Mouse (Mus musculus): Measurements from ENCODE around the gene Amhr2. TPM values are rescaled to one million over a fixed set of nuclear protein-coding genes. Genes with fewer than 3 reads are reported as not detected.

The Amhr2 gene
- polyA plus RNA-seq, 1 experiment = 0.18 TPM

GRCm38 (mm10) chr15:102459847-102460246, 14.7 kb downstream of the Amhr2 start:
- H3K27me3 ChIP-seq (ENCODE audit: control insufficient read depth, insufficient read depth, low read length) = no peaks in the 10 kb centered on the region
- H3K27ac ChIP-seq (ENCODE audit: insufficient read depth, low read depth, low read length) = peak overlapping the region; percentile 80
- peaks cover 10% of the 10 kb centered on the region for H3K4me1 ChIP-seq (ENCODE audit: control insufficient read depth, insufficient read depth, insufficient read length, low read length)
- peak overlapping the region; percentile 69 for H3K4me3 ChIP-seq (ENCODE audit: low read depth, low read length)
- peak; percentile 37; the same call in 1 of the 2 replicates for TF ChIP-seq POLR2A (IDR thresholded peaks at IDR 0.05; ENCODE audit: low read depth, low read length)
- TF ChIP-seq CTCF (IDR thresholded peaks at IDR 0.05; ENCODE audit: extremely low read depth, insufficient read length, insufficient replicate concordance, low read depth, low read length) = no peak
- WGBS = 13% methylated on average over 5 of the region's 5 CpGs
- H3K36me3 ChIP-seq (ENCODE audit: control insufficient read depth, insufficient read depth, low read length) = peaks cover 27% of the 10 kb centered on the region

DNA sequence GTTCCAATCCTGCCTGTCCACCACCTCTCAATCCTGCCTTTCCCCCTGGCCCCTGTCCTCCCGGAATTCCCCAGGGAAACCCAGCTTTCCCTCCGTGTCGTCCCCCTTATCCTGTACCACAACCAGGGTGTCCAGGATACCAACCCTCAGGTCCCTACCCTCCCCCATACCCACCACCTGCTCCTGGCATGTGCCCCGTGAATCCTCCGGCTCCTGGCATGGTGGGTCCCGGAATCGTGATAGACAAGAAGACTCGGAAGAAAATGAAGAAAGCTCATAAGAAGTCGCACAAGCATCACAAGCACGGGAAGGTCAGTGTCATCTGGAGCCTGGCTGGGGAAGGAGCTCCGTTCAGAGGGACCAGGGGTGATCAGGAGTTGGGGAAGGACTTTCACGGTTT, 15.2 kb downstream of the Amhr2 start:
- Histone ChIP-seq H3K4me3 (ENCODE audit: low read depth, low read length) (peak overlapping the region; percentile 69), H3K4me1 (ENCODE audit: control insufficient read depth, insufficient read depth, insufficient read length, low read length) (peaks cover 10% of the 10 kb centered on the region), H3K27me3 (ENCODE audit: control insufficient read depth, insufficient read depth, low read length) (no peaks in the 10 kb centered on the region), H3K27ac (ENCODE audit: insufficient read depth, low read depth, low read length) (peak overlapping the region; percentile 80; the same call in 1 of the 2 replicates), H3K36me3 (ENCODE audit: control insufficient read depth, insufficient read depth, low read length) (peaks cover 30% of the 10 kb centered on the region)
- TF ChIP-seq CTCF (IDR thresholded peaks at IDR 0.05; ENCODE audit: extremely low read depth, insufficient read length, insufficient replicate concordance, low read depth, low read length) (no peak), POLR2A (IDR thresholded peaks at IDR 0.05; ENCODE audit: low read depth, low read length) (no peak)
- WGBS = 71% methylated on average over 12 of the region's 12 CpGs

GRCm38 (mm10) chr15:102460971-102461370, 15.8 kb downstream of the Amhr2 start:
- Histone ChIP-seq H3K4me1 (ENCODE audit: control insufficient read depth, insufficient read depth, insufficient read length, low read length) (peaks cover 10% of the 10 kb centered on the region), H3K27ac (ENCODE audit: insufficient read depth, low read depth, low read length) (peak overlapping the region; percentile 39; the same call in 1 of the 2 replicates), H3K27me3 (ENCODE audit: control insufficient read depth, insufficient read depth, low read length) (no peaks in the 10 kb centered on the region), H3K4me3 (ENCODE audit: low read depth, low read length) (peak overlapping the region; percentile 69), H3K36me3 (ENCODE audit: control insufficient read depth, insufficient read depth, low read length) (peaks cover 32% of the 10 kb centered on the region)
- TF ChIP-seq POLR2A (IDR thresholded peaks at IDR 0.05; ENCODE audit: low read depth, low read length) (no peak), CTCF (IDR thresholded peaks at IDR 0.05; ENCODE audit: extremely low read depth, insufficient read length, insufficient replicate concordance, low read depth, low read length) (no peak)
- WGBS = 35% methylated on average over 4 of the region's 4 CpGs

DNA sequence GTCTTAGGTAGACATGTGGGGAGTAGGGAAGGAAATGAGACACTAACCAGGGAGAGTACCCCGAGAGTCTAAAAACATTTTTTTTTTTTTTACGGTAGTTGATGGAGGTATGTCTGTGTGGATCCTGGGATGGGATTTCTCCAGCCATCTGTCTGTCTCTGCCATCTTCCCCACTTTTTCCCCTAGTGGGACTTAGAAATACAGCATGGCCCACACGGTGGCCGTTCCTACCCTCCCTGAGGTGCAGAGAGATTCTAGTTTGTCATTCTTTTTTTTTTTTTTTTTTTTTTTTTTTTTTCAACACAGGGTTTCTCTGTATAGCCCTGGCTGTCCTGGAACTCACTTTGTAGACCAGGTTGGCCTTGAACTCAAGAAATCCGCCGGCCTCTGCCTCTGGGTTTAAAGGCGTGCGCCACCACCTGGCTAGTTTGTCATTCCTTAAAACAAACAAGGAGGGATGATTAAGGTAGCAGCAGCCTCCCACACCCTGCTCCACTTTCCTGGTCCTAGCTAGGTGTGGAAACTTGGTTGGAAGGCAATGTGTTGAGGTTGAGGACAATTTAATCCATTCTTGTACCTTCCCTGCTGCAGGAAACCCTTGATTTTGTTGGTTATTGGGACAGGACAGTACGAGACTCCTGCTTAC, 16.4 kb downstream of the Amhr2 start:
- Histone ChIP-seq H3K4me3 (ENCODE audit: low read depth, low read length) (peak overlapping the region; percentile 33; the same call in 1 of the 2 replicates), H3K4me1 (ENCODE audit: control insufficient read depth, insufficient read depth, insufficient read length, low read length) (peaks cover 10% of the 10 kb centered on the region), H3K27me3 (ENCODE audit: control insufficient read depth, insufficient read depth, low read length) (no peaks in the 10 kb centered on the region), H3K27ac (ENCODE audit: insufficient read depth, low read depth, low read length) (no peak overlapping the region), H3K36me3 (ENCODE audit: control insufficient read depth, insufficient read depth, low read length) (peaks cover 32% of the 10 kb centered on the region)
- WGBS = 65% methylated on average over 9 of the region's 9 CpGs
- TF ChIP-seq CTCF (IDR thresholded peaks at IDR 0.05; ENCODE audit: extremely low read depth, insufficient read length, insufficient replicate concordance, low read depth, low read length) (no peak), POLR2A (IDR thresholded peaks at IDR 0.05; ENCODE audit: low read depth, low read length) (no peak)

DNA sequence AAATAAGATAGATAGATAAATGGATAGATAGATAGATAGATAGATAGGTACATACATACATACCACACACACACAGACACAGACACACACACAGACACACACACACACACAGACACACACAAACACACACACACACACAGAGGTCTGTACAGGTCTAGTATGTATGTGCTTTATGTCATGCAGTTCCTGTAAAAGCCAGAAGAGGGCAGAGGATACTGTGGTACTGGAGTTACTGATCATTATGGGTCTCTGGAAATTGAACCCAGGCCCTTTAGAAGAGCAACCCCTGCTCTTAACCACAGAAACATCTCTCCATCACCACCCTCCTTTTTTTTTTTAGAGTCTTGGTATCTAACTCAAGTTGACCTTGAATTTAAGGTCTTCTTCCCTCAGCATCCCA, 18.5 kb downstream of the Amhr2 start:
- Histone ChIP-seq H3K27ac (ENCODE audit: insufficient read depth, low read depth, low read length) (no peak overlapping the region), H3K27me3 (ENCODE audit: control insufficient read depth, insufficient read depth, low read length) (no peaks in the 10 kb centered on the region), H3K4me3 (ENCODE audit: low read depth, low read length) (no peak overlapping the region), H3K4me1 (ENCODE audit: control insufficient read depth, insufficient read depth, insufficient read length, low read length) (peaks cover 10% of the 10 kb centered on the region), H3K36me3 (ENCODE audit: control insufficient read depth, insufficient read depth, low read length) (peaks cover 37% of the 10 kb centered on the region)
- no peak for TF ChIP-seq CTCF (IDR thresholded peaks at IDR 0.05; ENCODE audit: extremely low read depth, insufficient read length, insufficient replicate concordance, low read depth, low read length)
- TF ChIP-seq POLR2A (IDR thresholded peaks at IDR 0.05; ENCODE audit: low read depth, low read length) = no peak

DNA sequence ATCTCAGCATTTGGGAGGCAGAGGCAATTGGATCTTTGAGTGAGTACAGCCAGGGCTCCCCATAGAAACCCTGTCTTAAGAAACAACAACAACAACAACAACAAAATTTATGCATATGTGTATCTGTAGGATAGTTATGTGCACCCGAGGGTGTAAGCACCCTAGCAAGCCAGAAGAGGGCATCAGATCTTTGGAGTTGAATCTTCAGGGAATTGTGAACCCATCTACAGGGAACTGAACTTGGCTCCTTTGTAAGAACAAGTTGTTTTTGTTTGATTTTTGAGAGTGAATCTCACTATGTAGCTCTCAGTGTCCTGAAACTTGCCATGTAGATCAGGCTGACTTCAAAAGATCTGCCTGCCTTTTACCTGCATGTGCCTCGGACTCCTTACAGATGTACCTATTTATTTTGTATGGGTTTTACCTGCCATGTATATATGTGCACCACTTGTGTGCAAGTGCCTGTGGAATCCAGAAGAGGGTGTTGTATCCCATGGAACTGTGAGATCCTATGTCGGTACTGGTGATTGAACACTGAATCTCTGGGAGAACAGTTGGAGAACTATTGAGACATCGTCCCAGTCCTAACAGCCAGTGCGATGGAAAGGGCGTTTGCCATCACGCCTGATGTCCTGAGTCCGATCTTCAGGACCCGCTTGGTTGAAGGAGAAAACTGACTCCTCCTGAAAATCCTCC, 23.7 kb downstream of the Amhr2 start:
- TF ChIP-seq CTCF (IDR thresholded peaks at IDR 0.05; ENCODE audit: extremely low read depth, insufficient read length, insufficient replicate concordance, low read depth, low read length) = no peak
- WGBS = 98% methylated on average over 9 of the region's 9 CpGs
- peaks cover 24% of the 10 kb centered on the region for H3K36me3 ChIP-seq (ENCODE audit: control insufficient read depth, insufficient read depth, low read length)

DNA sequence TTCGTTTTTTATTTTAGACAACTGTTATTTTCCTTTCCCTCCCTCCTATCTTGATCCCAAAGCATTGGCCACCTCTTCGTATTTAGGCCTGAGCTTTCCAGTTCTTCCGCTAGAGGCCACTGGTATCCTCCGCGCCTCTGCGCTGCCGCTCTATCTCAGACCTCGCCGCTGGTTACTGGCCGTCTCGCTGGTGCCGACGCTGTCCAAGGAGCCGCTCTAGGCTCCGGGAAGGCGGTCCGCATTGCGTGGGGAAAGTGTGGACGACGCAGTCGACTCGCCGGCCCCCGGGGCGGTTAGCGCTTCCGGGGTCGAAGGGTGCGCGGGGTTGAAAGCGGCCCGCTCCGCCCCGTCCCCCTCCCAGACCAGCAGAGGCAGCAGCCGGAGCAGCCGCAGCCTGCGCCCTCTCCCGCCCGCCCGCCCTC, 25.0 kb downstream of the Amhr2 start, which contains the start of gene Pcbp2:
Gene Pcbp2 (plus strand): TSS at position 357 of the 422 bp plus-strand sequence.
- Histone ChIP-seq H3K27ac (ENCODE audit: insufficient read depth, low read depth, low read length) (peak within 1 kb of the TSS; percentile 76), H3K4me1 (ENCODE audit: control insufficient read depth, insufficient read depth, insufficient read length, low read length) (peaks cover 4% of the 10 kb centered on the region; the same call in 1 of the 2 replicates), H3K36me3 (ENCODE audit: control insufficient read depth, insufficient read depth, low read length) (peaks cover 28% of the 10 kb centered on the region), H3K27me3 (ENCODE audit: control insufficient read depth, insufficient read depth, low read length) (no peaks in the 10 kb centered on the region), H3K4me3 (ENCODE audit: low read depth, low read length) (peak within 1 kb of the TSS; percentile 98)
- peak; percentile 66; the same call in 1 of the 2 replicates for TF ChIP-seq POLR2A (IDR thresholded peaks at IDR 0.05; ENCODE audit: low read depth, low read length)
- peak; percentile 88; the same call in 1 of the 2 replicates for TF ChIP-seq CTCF (IDR thresholded peaks at IDR 0.05; ENCODE audit: extremely low read depth, insufficient read length, insufficient replicate concordance, low read depth, low read length)
- WGBS = 1% methylated on average over 35 of the region's 40 CpGs

More for the DNA sequence above, 23.7 kb downstream of the Amhr2 start:
- no peak overlapping the region for H3K4me3 ChIP-seq (ENCODE audit: low read depth, low read length)
- no peak overlapping the region for H3K27ac ChIP-seq (ENCODE audit: insufficient read depth, low read depth, low read length)
- H3K4me1 ChIP-seq (ENCODE audit: control insufficient read depth, insufficient read depth, insufficient read length, low read length) = peaks cover 4% of the 10 kb centered on the region; the same call in 1 of the 2 replicates
- H3K27me3 ChIP-seq (ENCODE audit: control insufficient read depth, insufficient read depth, low read length) = no peaks in the 10 kb centered on the region
